Mouse (Mus musculus) cerebellum, adult 11-12 months (tissue): ENCODE results near the gene Pde6d.
"Not testable (repeated sequence)": the region's sequence is repeated elsewhere in the genome, so short reads cannot be mapped to it uniquely, and the experiment has no call there.

ENCODE experiments used
- DNase-seq: peaks from one replicate; pipeline ENCODE4 v3.0.0; 2022

Pde6d gene

DNA sequence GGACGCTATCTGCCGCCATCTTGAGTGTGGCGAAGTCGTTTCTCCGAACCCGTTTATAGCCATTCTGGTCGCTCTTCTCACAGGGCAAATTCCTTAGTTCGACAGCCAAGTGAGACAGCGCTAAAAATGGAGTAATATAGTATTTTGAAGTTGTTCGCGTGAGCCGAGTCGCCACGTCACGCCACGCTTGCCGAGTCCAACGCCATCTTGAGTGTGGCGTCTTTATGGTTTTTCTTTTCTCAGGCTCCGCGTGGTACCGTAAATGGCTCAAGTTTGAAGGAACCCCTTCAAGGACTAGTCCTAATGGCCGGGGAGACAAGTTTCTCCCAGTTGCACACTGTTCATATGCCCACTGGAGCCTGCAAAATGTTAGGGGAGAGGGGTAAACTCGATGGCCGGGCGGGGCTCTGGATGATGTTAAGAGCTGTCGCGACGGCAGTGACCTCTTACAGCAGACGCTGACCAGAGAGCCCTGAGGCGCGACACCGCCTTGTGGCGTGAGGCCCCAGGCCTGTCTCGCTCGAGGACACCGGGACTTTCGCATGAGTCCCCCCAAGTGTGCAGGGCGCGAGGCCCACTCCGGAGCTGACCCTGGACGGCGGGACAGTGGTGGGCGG is 56.8 kb downstream of the Pde6d start:
- DNase-seq: no peak

GRCm38 (mm10) chr1:86524619-86525498 is 57.6 kb downstream of the Pde6d start:
- DNase-seq: peak; percentile 100

DNA sequence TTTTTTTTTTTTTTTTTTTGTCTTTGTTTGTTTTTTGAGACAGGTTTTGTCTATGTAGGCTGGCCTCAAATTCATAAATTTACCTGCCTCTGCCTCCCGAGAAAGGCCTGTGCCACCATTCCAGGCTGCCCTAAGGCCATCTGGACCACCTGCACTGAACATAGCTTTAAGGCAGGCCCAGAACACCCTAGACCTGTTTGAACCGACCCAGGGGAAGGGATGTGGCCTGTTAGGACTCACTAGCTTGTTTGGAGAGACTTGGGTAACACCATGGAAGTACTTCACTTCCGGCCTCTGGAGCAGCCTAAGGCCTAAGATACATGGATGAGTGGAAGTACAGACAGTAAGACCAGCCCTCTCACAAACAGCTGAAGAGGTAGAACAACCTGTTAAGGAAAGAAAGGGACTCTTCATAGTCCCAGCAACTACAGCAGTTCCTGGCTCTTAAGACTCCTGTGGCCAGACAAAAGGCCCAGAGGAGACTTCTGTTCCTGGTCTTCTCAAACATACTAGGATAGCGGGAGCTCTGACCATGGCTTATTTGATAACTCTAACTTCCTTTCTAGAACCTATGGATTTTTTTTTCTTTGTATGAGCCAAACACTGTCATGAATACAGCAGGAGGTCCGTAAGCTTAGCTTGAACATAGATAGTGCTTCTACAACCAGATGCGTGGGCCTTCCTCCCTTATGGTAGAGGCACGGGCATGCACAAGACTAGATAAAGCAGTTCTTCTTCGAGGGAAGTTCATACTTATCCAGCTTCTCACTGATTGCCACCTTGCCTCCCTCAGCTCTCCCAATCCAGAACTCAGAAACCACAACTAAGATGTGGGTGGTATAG is 58.4 kb downstream of the Pde6d start:
- peak; percentile 57 for DNase-seq

DNA sequence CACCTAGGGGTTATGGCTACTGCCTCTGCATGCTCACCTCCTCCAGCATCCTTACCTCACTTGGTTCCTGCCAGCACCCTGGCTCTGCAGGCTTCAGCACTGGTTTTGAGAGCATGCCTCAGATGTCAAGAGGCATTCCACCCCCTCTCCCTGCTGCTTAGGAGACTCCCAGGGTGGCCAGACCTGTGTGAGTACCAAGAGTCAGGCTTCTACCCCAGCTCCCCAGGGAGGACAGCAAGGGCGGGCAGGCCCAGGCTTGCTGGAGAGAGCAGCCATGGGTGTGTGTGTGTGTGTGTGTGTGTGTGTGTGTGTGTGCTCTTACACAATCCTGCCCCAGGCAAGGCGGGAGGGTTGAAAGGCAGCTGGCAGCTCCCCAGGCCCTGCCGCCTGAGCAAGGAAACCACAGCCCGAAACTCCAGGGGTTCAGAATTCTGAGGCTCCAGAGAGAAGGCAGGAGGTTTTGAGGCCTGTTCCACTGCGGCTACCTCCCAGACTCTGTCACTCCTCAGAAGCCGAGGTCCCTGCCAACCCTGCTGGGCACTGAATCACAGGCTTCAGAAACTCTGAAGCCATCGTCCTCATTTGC is 60.0 kb downstream of the Pde6d start:
- peak; percentile 63 for DNase-seq

DNA sequence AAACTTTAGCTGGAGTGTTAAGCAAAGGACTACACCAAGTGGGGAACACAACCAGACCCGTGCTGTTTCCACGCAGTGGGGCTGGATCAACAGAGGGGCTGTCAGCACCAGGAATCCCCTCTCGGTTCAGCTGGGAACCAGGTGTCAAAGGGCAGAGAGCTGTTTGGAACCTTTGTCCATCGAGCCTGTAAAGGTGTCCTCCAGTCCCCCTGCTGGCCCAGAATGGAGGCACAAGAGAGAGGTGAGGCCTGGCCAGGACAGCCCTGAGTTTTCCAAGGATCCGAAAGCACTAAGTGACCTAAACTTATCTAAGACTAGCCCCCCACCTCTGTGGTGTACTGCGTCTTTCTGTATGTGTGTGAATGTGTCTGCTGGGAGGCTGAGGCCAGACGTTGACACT is 62.1 kb downstream of the Pde6d start:
- DNase-seq: peak; percentile 39

GRCm38 (mm10) chr1:86517076-86517475 is 65.4 kb downstream of the Pde6d start:
- DNase-seq: no peak

GRCm38 (mm10) chr1:86515715-86516410 is 66.6 kb downstream of the Pde6d start:
- no peak for DNase-seq

DNA sequence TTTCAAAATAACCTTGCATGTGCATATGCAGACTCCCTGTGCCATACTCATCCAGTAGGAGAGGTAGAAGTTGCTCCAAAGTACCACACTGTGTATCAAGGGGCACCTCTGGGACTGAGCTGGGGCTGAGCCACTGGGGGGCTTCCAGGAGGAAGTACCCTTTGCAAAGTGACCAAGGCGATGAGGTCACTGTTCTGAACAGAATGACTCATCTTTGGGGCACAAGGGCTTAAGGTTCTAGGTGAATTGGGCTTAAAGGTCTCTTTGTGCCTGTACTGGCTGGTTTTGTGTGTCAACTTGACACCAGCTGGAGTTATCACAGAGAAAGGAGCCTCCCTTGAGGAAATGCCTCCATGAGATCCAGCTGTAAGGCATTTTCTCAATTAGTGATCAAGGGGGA is 69.4 kb downstream of the Pde6d start:
- DNase-seq: not testable (repeated sequence)

DNA sequence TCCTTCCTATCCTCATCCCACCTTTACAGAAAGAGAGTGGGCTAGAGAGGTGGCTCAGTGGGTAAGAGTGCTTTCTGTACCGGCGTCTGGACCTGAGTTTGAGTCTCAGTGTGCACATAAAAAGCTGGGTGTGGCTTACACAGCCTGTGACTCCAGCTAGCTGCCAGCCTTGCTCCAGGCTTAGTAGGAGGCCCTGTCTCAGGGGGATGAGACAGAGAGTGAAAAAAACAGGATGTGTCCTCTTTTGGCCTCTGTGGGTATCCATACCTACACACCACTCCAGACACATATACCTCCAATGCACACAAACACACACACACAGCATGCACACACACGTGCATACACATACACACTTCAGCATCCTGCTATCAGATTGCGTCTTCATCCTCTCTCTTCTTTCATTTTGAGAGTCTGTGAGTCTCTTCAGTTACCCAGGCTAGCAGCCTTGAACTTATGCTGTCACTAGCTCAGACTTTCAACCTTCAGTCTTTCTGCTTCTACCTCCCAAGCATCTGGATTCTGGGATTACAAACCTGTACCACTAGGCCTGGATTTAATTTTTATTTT is 70.2 kb downstream of the Pde6d start:
- no peak for DNase-seq

DNA sequence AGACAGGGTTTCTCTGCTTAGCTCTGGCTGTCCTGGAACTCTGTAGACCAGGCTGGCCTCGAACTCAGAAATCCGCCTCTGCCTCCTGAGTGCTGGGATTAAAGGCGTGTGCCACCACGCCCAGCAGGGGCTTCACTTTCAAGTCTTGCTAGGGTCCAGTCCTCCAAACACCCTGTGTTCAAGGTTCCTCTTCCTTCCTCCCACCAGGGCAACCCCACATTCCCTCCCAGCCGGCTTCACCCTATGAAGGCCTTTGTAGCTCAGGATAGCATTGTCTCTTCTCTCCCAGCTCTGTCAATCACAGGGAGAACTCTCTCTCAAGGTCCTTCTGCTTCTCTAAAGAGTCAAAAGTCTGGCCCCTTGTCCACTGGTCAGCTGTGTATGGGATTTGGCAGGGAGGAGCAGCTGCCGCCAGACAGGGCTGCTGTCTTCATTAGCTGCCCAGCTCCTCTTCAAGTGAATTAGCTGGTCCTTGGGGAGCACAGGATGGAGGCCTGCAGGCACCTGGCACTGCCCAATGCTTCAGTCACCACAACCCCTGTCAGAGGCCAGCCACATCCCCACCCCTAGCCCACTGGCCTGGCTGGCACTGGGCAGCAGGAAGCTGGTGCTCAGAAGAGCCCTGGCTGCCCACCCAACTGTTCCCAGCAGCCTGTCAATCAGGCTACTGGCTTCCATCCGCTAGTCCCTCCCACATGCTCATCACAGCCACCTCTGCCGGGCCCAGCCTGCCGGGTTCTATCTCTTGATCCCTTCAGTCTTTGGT is 71.6 kb downstream of the Pde6d start:
- no peak for DNase-seq

DNA sequence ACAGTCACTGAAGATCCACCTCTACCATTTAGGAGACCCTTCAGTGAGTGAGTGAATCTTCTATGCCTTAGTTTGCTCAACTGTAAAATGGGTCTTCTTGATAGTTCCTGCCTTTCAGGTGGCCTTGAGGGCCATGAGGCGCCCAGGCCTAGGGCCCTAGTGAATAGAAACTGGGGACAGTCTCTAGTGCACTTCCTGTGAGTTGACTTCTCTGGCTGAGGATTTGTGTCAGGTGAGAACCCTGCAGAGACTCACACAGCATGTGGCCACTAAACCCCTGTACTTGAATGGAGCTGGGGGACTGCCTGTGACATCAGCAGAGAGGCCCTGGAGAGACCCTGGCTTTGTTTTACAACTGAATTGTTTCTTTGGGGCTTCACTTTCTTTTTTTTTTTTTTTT is 72.2 kb downstream of the Pde6d start:
- DNase-seq: no peak

DNA sequence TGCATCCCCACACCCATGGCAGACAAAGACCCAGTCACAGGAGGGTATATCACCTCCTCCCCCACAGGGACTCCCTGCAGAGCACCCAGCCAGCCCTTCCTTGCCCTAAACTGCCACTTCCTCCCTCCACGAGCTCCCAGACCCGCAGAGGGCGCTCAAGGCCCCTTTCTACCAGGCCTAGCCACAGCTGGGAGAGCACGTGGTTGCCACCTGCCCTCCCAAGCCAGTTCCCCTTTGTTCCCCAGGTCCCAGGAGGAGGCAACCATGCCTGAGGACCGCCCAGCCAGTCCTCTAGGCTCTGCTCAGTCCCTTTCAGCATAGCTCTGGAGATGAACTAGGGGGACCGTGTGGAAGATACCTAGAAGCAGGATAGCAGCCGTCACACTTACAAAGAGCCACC is 73.0 kb downstream of the Pde6d start:
- DNase-seq: peak; percentile 63

- no peak for DNase-seq
These were observed 74.6 kb downstream of the Pde6d start for GRCm38 (mm10) chr1:86507866-86508265.

- DNase-seq: no peak
These were observed 76.0 kb downstream of the Pde6d start for GRCm38 (mm10) chr1:86506420-86506819.

GRCm38 (mm10) chr1:86505461-86505860 is 77.0 kb downstream of the Pde6d start:
- peak; percentile 63 for DNase-seq

GRCm38 (mm10) chr1:86504697-86505421 is 77.6 kb downstream of the Pde6d start:
- DNase-seq: no peak

- peak; percentile 95 for DNase-seq
These were observed 78.3 kb downstream of the Pde6d start for GRCm38 (mm10) chr1:86503906-86504696.

- DNase-seq: peak; percentile 67
These were observed 79.2 kb downstream of the Pde6d start for GRCm38 (mm10) chr1:86503165-86503747.
